Mouse (Mus musculus): ENCODE measurements around the gene Nprl3. TPM values are rescaled to one million over a fixed set of nuclear protein-coding genes. Genes with fewer than 3 reads are reported as not detected.

Nprl3 gene
- total and polyA plus RNA-seq, 2 experiments: 13.4 to 65.4 TPM

DNA sequence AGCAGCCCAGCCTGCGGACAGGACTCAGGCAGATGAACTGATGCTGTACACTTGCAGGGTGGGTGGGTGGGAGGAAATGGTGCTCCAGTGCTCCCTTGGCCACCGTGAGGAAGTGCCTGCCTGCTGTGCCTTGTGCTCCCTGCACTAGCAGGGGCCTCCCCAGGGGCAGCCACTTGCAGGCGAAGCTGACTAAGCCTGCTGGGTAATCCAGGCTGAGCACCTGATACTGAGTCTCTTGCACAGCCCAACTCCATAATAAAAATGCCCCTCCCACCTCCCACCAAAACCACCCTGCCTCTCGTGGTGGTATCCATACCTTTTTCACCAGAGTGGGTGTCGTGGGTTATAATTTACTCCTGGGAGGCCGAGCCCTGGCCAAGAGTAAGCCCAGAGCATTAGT lies 68.3 kb downstream of the Nprl3 start:
- Histone ChIP-seq H3K27ac (replicated peaks; ENCODE audit: insufficient read depth, low read depth, low read length) (no peak overlapping the region), H3K36me3 (ENCODE audit: control insufficient read depth, insufficient read depth, low read length) (no peaks in the 10 kb centered on the region), H3K9ac (ENCODE audit: low read depth, low read length) (no peak overlapping the region), H3K27me3 (ENCODE audit: control insufficient read depth, insufficient read depth, low read length) (no peaks in the 10 kb centered on the region), H3K79me2 (ENCODE audit: control insufficient read depth, insufficient read depth, low read length) (no peaks in the 10 kb centered on the region), H3K4me3 (ENCODE audit: insufficient read depth, low read depth, low read length) (no peak overlapping the region), H3K4me1 (ENCODE audit: control insufficient read depth, insufficient read depth, low read length) (no peaks in the 10 kb centered on the region)
- DNase-seq (ENCODE audit: extremely low read depth, low read depth, low spot score): no peak
- 75% methylated on average over 6 of the region's 6 CpGs for WGBS
- TF ChIP-seq POLR2A (IDR thresholded peaks at IDR 0.05; ENCODE audit: extremely low read depth, insufficient read depth, low read length) (no peak), CTCF (IDR thresholded peaks at IDR 0.05; ENCODE audit: low read depth, low read length) (no peak)

- H3K79me2 ChIP-seq (ENCODE audit: control insufficient read depth, insufficient read depth, low read length): no peaks in the 10 kb centered on the region
- no peaks in the 10 kb centered on the region for H3K36me3 ChIP-seq (ENCODE audit: control insufficient read depth, insufficient read depth, low read length)
- DNase-seq (ENCODE audit: extremely low read depth, low read depth, low spot score): no peak
- no peaks in the 10 kb centered on the region for H3K27me3 ChIP-seq (ENCODE audit: control insufficient read depth, insufficient read depth, low read length)
- no peaks in the 10 kb centered on the region for H3K4me1 ChIP-seq (ENCODE audit: control insufficient read depth, insufficient read depth, low read length)
- TF ChIP-seq CTCF (IDR thresholded peaks at IDR 0.05; ENCODE audit: low read depth, low read length) (no peak), POLR2A (IDR thresholded peaks at IDR 0.05; ENCODE audit: extremely low read depth, insufficient read depth, low read length) (no peak)
- no peak overlapping the region for H3K9ac ChIP-seq (ENCODE audit: low read depth, low read length)
- no peak overlapping the region for H3K4me3 ChIP-seq (ENCODE audit: insufficient read depth, low read depth, low read length)
- 82% methylated on average over 14 of the region's 14 CpGs for WGBS
- no peak overlapping the region for H3K27ac ChIP-seq (replicated peaks; ENCODE audit: insufficient read depth, low read depth, low read length)
Observed at GRCm38 (mm10) chr11:32198256-32198955, 69.1 kb downstream of the Nprl3 start.

GRCm38 (mm10) chr11:32197766-32198165 lies 69.7 kb downstream of the Nprl3 start:
- 31% methylated on average over 3 of the region's 3 CpGs for WGBS
- no peak for DNase-seq (ENCODE audit: extremely low read depth, low read depth, low spot score)

DNA sequence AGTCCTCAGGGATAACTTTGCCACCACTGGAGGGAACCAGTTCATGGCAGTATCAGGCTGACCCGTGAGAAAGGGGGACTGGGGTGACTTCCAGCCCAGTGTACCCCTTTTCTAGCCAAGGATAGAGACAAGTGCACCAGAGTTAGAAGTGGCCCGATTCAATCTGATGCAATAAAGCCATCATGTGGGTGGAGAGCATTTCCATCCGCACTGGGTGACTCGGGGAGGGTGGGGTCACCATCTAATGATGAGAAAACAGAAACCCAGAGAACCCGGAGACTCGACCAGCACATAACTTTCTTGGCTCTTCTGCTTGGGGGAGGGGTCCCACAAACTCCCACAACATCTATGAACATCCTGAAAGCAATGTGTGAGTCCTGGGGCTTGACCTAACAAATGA lies 70.8 kb downstream of the Nprl3 start:
- H3K4me1 ChIP-seq (ENCODE audit: control insufficient read depth, insufficient read depth, low read length): no peaks in the 10 kb centered on the region
- TF ChIP-seq POLR2A (IDR thresholded peaks at IDR 0.05; ENCODE audit: extremely low read depth, insufficient read depth, low read length): no peak
- TF ChIP-seq CTCF (IDR thresholded peaks at IDR 0.05; ENCODE audit: low read depth, low read length): no peak

More at GRCm38 (mm10) chr11:32197766-32198165, 69.7 kb downstream of the Nprl3 start:
- H3K27ac ChIP-seq (replicated peaks; ENCODE audit: insufficient read depth, low read depth, low read length): no peak overlapping the region
- no peaks in the 10 kb centered on the region for H3K79me2 ChIP-seq (ENCODE audit: control insufficient read depth, insufficient read depth, low read length)
- no peak overlapping the region for H3K9ac ChIP-seq (ENCODE audit: low read depth, low read length)
- no peak overlapping the region for H3K4me3 ChIP-seq (ENCODE audit: insufficient read depth, low read depth, low read length)
- no peak for TF ChIP-seq CTCF (IDR thresholded peaks at IDR 0.05; ENCODE audit: low read depth, low read length)
- TF ChIP-seq POLR2A (IDR thresholded peaks at IDR 0.05; ENCODE audit: extremely low read depth, insufficient read depth, low read length): no peak
- no peaks in the 10 kb centered on the region for H3K27me3 ChIP-seq (ENCODE audit: control insufficient read depth, insufficient read depth, low read length)
- H3K36me3 ChIP-seq (ENCODE audit: control insufficient read depth, insufficient read depth, low read length): no peaks in the 10 kb centered on the region
- no peaks in the 10 kb centered on the region for H3K4me1 ChIP-seq (ENCODE audit: control insufficient read depth, insufficient read depth, low read length)

DNA sequence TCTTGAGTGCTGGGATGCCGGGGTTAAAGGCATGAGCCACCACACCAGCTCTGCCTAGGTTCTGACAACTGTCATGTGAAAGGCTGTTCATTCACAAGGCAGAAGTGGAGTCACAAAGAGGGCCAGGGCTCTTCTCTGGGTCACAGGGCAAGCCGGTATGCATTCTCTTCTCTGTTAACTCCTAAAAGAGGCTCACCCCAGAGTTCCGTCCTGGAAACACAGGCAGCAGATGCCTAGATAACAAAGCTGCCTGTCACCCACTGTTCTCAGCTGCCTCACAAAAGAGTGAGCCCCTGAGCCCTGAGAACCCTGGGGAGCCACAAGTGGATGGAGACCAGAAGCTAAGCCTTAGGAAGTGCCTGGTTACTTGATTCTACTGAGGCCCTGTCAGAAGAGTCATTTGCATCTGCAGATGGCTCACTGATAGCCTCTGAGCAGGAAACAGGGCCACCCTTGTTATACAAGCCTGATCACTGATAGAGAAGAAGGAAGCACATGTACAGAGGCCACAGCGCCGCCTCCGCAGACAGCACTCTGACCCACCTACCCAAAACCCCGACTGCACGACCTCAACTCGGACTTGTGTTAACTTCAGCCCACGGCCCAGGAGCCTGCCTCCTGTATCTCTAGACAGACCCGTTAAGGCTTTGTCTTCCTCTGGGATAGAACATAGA lies 71.5 kb downstream of the Nprl3 start:
- WGBS: 68% methylated on average over 11 of the region's 11 CpGs
- H3K36me3 ChIP-seq (ENCODE audit: control insufficient read depth, insufficient read depth, low read length): no peaks in the 10 kb centered on the region
- no peak overlapping the region for H3K27ac ChIP-seq (replicated peaks; ENCODE audit: insufficient read depth, low read depth, low read length)
- H3K27me3 ChIP-seq (ENCODE audit: control insufficient read depth, insufficient read depth, low read length): no peaks in the 10 kb centered on the region
- H3K4me1 ChIP-seq (ENCODE audit: control insufficient read depth, insufficient read depth, low read length): no peaks in the 10 kb centered on the region
- H3K4me3 ChIP-seq (ENCODE audit: insufficient read depth, low read depth, low read length): no peak overlapping the region
- H3K79me2 ChIP-seq (ENCODE audit: control insufficient read depth, insufficient read depth, low read length): no peaks in the 10 kb centered on the region
- TF ChIP-seq POLR2A (IDR thresholded peaks at IDR 0.05; ENCODE audit: extremely low read depth, insufficient read depth, low read length): no peak
- TF ChIP-seq CTCF (IDR thresholded peaks at IDR 0.05; ENCODE audit: low read depth, low read length): no peak
- H3K9ac ChIP-seq (ENCODE audit: low read depth, low read length): no peak overlapping the region
- no peak for DNase-seq (ENCODE audit: extremely low read depth, low read depth, low spot score)

More for the DNA sequence above, 70.8 kb downstream of the Nprl3 start:
- DNase-seq (ENCODE audit: extremely low read depth, low read depth, low spot score): no peak
- no peaks in the 10 kb centered on the region for H3K36me3 ChIP-seq (ENCODE audit: control insufficient read depth, insufficient read depth, low read length)
- no peaks in the 10 kb centered on the region for H3K27me3 ChIP-seq (ENCODE audit: control insufficient read depth, insufficient read depth, low read length)
- no peaks in the 10 kb centered on the region for H3K79me2 ChIP-seq (ENCODE audit: control insufficient read depth, insufficient read depth, low read length)
- H3K9ac ChIP-seq (ENCODE audit: low read depth, low read length): no peak overlapping the region
- no peak overlapping the region for H3K27ac ChIP-seq (replicated peaks; ENCODE audit: insufficient read depth, low read depth, low read length)
- no peak overlapping the region for H3K4me3 ChIP-seq (ENCODE audit: insufficient read depth, low read depth, low read length)
- WGBS: 69% methylated on average over 6 of the region's 6 CpGs

DNA sequence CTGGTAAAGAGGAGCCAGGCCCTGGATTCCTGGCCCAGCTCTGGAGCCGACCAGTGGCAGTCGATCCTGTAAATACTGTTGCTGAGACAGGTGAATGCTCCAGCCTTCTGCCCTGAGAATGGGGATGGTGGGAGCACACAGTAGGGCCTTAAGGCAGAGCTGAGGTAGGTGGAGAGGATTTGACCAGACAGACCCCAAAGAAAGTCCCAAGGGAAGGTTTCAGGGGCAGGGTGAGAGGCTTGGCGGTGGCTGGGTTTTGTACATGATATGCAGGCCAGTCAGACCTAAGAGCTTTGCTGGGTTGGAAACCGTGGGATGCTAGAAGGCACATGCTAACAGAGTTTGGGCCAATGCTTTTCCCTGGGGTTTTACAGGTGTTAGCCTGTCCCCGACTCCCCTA lies 72.9 kb downstream of the Nprl3 start:
- Histone ChIP-seq H3K27me3 (ENCODE audit: control insufficient read depth, insufficient read depth, low read length) (no peaks in the 10 kb centered on the region), H3K9ac (ENCODE audit: low read depth, low read length) (no peak overlapping the region), H3K27ac (replicated peaks; ENCODE audit: insufficient read depth, low read depth, low read length) (no peak overlapping the region), H3K4me1 (ENCODE audit: control insufficient read depth, insufficient read depth, low read length) (no peaks in the 10 kb centered on the region), H3K36me3 (ENCODE audit: control insufficient read depth, insufficient read depth, low read length) (no peaks in the 10 kb centered on the region), H3K4me3 (ENCODE audit: insufficient read depth, low read depth, low read length) (no peak overlapping the region), H3K79me2 (ENCODE audit: control insufficient read depth, insufficient read depth, low read length) (no peaks in the 10 kb centered on the region)
- TF ChIP-seq CTCF (IDR thresholded peaks at IDR 0.05; ENCODE audit: low read depth, low read length): no peak
- TF ChIP-seq POLR2A (IDR thresholded peaks at IDR 0.05; ENCODE audit: extremely low read depth, insufficient read depth, low read length): no peak
- DNase-seq (ENCODE audit: extremely low read depth, low read depth, low spot score): no peak
- 92% methylated on average over 5 of the region's 5 CpGs for WGBS

Measured in liver, adult 2 months (tissue).